Mouse (Mus musculus): Measurements from ENCODE around the gene Flt3. TPM values are rescaled to one million over a fixed set of nuclear protein-coding genes. Genes with fewer than 3 reads are reported as not detected.

Gene Flt3
- polyA plus RNA-seq, 2 experiments: 0.21 to 0.28 TPM

DNA sequence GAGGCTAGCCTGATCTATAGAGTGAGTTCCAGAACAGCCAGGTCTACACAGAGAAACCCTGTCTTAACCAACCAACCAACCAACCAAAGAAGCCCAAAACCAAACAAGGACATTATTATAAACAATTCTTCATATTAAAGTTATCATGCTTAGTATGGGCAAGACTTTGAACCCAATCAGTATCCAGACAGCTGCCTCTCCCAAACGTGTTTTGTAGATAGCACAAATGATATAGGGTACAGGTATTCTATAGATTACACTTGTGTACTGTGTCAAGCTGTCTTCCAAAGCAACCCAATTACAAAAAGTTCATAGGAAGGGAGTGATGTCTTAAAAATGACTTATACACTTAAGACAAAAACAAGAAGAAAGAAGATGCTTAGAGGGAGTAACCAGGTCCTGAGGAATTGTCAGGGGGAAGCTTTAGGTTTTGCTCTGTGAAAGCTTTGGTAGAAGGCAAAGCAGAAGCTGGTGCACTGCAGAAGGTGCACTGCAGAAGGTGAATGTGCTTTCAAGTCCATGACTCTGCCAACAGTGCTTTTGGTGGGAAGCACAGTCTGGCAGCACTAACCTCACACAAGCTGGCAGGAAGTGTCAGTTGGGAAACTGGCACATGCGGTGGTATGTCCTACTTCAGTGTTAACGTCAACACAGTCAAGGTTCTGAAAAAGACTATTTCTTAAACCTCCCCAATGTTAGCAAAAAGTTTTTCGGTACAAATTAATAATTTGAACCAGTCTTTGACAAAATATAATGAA, 25.9 kb upstream of the Flt3 start:
- Histone ChIP-seq H3K4me3 (replicated peaks; ENCODE audit: low read length) (no peak overlapping the region), H3K4me2 (replicated peaks; ENCODE audit: low read depth, low read length, severe bottlenecking) (no peak overlapping the region), H3K4me1 (ENCODE audit: control insufficient read depth, insufficient read depth, low read length) (0 out of 2 replicates have a peak, but pooled peaks cover 10% of the 10 kb centered on the region), H3K9ac (ENCODE audit: low read depth, low read length, severe bottlenecking) (no peak overlapping the region), H3K36me3 (ENCODE audit: control insufficient read depth, insufficient read depth, low read length) (no peaks in the 10 kb centered on the region), H3K9me3 (ENCODE audit: control insufficient read depth, low read length) (no peaks in the 10 kb centered on the region), H3K27ac (replicated peaks; ENCODE audit: low read depth, low read length) (no peak overlapping the region), H3K27me3 (ENCODE audit: control insufficient read depth, insufficient read depth, low read length) (no peaks in the 10 kb centered on the region)
- ATAC-seq (ENCODE audit: low FRiP score, low read depth) (no peak), DNase-seq (ENCODE audit: low spot score) (no peak)
- 79% methylated on average over 4 of the region's 4 CpGs for WGBS
- TF ChIP-seq POLR2A (IDR thresholded peaks at IDR 0.05; ENCODE audit: borderline replicate concordance, extremely low read depth, insufficient read depth, insufficient read length): no peak

DNA sequence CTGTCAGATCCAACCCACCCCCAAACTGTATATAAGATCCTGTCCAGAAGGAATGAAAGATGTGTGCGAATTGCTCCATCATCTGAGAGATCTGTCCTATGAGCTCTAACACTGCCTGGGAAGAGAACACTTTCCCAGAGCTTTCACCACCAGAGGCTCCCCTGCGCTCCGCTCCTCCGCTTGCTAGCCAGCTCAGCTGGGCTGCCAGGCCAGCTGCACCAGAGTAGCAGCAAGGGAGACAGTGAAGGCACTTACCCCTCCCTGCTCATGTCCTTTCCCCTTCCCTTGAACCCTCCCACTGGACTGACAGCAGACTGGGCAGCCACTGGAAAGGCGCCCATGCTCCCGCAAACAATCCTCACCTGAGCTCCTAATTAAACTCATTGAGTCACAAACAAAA, 23.3 kb upstream of the Flt3 start:
- TF ChIP-seq POLR2A (IDR thresholded peaks at IDR 0.05; ENCODE audit: borderline replicate concordance, extremely low read depth, insufficient read depth, insufficient read length): no peak
- H3K9ac ChIP-seq (ENCODE audit: low read depth, low read length, severe bottlenecking): no peak overlapping the region
- no peak overlapping the region for H3K27ac ChIP-seq (replicated peaks; ENCODE audit: low read depth, low read length)
- 0 out of 2 replicates have a peak, but pooled peaks cover 1% of the 10 kb centered on the region for H3K4me1 ChIP-seq (ENCODE audit: control insufficient read depth, insufficient read depth, low read length)
- ATAC-seq (ENCODE audit: low FRiP score, low read depth) (no peak), DNase-seq (ENCODE audit: low spot score) (no peak)
- H3K9me3 ChIP-seq (ENCODE audit: control insufficient read depth, low read length): no peaks in the 10 kb centered on the region
- H3K4me2 ChIP-seq (replicated peaks; ENCODE audit: low read depth, low read length, severe bottlenecking): no peak overlapping the region
- WGBS: 46% methylated on average over 6 of the region's 6 CpGs
- no peak overlapping the region for H3K4me3 ChIP-seq (replicated peaks; ENCODE audit: low read length)
- no peaks in the 10 kb centered on the region for H3K27me3 ChIP-seq (ENCODE audit: control insufficient read depth, insufficient read depth, low read length)
- H3K36me3 ChIP-seq (ENCODE audit: control insufficient read depth, insufficient read depth, low read length): no peaks in the 10 kb centered on the region

DNA sequence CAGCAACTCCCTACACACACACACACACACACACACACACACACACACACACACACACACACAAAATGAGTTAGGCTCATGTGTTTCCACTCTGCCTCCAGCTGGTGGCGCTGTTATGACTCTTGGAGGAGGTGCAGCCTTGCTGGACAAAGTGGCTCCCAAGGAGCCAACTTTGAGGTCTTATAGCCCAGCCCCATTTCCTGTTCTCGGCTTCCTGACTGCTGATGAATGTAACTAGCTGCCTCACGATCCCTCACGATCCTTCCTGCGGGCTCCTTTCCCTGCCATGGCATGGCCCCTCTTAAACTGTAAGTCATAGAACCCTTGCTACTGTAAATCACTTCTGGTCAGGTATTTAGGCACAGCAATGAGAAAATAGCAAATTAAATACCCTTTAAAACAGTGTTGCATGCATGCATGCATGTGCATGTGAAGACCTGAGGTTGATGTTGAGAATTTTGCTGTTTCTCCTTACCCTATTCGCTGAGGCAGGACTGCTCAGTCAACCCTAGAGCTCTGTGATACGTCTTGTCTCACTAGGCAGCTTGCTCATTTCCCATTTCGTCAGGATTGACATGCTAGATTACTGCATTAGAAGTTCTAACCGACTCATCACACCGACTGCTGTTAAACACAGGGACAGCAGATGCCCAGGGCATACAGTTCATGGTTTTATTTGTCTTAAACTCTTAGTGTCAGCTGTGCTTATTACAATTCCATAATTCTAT, 18.3 kb upstream of the Flt3 start:
- H3K36me3 ChIP-seq (ENCODE audit: control insufficient read depth, insufficient read depth, low read length): no peaks in the 10 kb centered on the region
- 37% methylated on average over 10 of the region's 10 CpGs for WGBS
- no peak overlapping the region for H3K27ac ChIP-seq (replicated peaks; ENCODE audit: low read depth, low read length)
- H3K4me2 ChIP-seq (replicated peaks; ENCODE audit: low read depth, low read length, severe bottlenecking): no peak overlapping the region
- no peak for TF ChIP-seq POLR2A (IDR thresholded peaks at IDR 0.05; ENCODE audit: borderline replicate concordance, extremely low read depth, insufficient read depth, insufficient read length)
- DNase-seq (ENCODE audit: low spot score) (no peak), ATAC-seq (ENCODE audit: low FRiP score, low read depth) (no peak)
- H3K9me3 ChIP-seq (ENCODE audit: control insufficient read depth, low read length): no peaks in the 10 kb centered on the region
- H3K27me3 ChIP-seq (ENCODE audit: control insufficient read depth, insufficient read depth, low read length): no peaks in the 10 kb centered on the region
- no peak overlapping the region for H3K4me3 ChIP-seq (replicated peaks; ENCODE audit: low read length)
- H3K9ac ChIP-seq (ENCODE audit: low read depth, low read length, severe bottlenecking): no peak overlapping the region
- H3K4me1 ChIP-seq (ENCODE audit: control insufficient read depth, insufficient read depth, low read length): no peaks in the 10 kb centered on the region

DNA sequence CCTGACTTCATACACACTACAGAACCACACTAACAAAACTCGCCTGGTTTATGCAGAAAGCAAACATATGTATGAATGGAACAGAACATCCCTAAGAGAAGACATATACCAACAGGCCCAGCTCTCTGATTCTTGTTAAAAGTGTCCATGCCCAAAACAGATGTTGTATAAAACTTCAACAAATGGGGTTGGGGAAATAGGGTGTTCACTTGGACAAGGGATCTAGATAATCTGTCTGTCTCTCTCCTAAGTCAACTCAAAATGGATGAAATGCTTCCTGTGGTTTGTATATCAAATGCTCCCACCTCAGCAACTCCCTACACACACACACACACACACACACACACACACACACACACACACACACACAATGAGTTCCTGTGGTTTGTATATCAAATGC, 17.7 kb upstream of the Flt3 start:
- Histone ChIP-seq H3K4me3 (replicated peaks; ENCODE audit: low read length) (no peak overlapping the region), H3K4me2 (replicated peaks; ENCODE audit: low read depth, low read length, severe bottlenecking) (no peak overlapping the region), H3K27ac (replicated peaks; ENCODE audit: low read depth, low read length) (no peak overlapping the region), H3K9me3 (ENCODE audit: control insufficient read depth, low read length) (no peaks in the 10 kb centered on the region), H3K36me3 (ENCODE audit: control insufficient read depth, insufficient read depth, low read length) (no peaks in the 10 kb centered on the region), H3K9ac (ENCODE audit: low read depth, low read length, severe bottlenecking) (no peak overlapping the region), H3K4me1 (ENCODE audit: control insufficient read depth, insufficient read depth, low read length) (no peaks in the 10 kb centered on the region), H3K27me3 (ENCODE audit: control insufficient read depth, insufficient read depth, low read length) (no peaks in the 10 kb centered on the region)
- ATAC-seq (ENCODE audit: low FRiP score, low read depth) (no peak), DNase-seq (ENCODE audit: low spot score) (no peak)
- 79% methylated on average over 1 of the region's 1 CpGs for WGBS
- no peak for TF ChIP-seq POLR2A (IDR thresholded peaks at IDR 0.05; ENCODE audit: borderline replicate concordance, extremely low read depth, insufficient read depth, insufficient read length)

DNA sequence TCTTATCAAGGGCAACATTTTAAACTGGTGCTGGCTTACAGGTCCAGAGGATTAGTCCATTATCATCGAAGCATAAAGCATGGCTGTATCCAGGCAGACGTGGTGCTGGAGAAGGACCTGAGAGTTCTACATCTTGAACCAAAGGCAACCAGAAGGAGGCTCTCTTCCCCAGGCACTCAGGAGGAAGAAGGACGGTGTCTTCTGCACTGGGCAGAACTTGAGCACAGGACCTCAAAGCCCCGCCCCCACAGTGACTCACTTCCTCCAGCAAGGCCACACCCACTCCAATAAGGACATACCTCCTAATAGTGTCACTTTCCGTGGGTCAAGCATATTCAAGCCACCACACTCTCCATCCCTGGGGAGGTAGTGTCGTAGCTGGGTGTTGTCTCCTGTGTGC, 10.3 kb upstream of the Flt3 start:
- no peak for DNase-seq (ENCODE audit: low spot score)
- no peak for ATAC-seq (ENCODE audit: low FRiP score, low read depth)
- WGBS: 81% methylated on average over 6 of the region's 6 CpGs
- no peaks in the 10 kb centered on the region for H3K9me3 ChIP-seq (ENCODE audit: control insufficient read depth, low read length)
- H3K27ac ChIP-seq (replicated peaks; ENCODE audit: low read depth, low read length): no peak overlapping the region
- TF ChIP-seq POLR2A (IDR thresholded peaks at IDR 0.05; ENCODE audit: borderline replicate concordance, extremely low read depth, insufficient read depth, insufficient read length): no peak
- no peak overlapping the region for H3K4me3 ChIP-seq (replicated peaks; ENCODE audit: low read length)
- H3K4me1 ChIP-seq (ENCODE audit: control insufficient read depth, insufficient read depth, low read length): no peaks in the 10 kb centered on the region
- H3K9ac ChIP-seq (ENCODE audit: low read depth, low read length, severe bottlenecking): no peak overlapping the region
- no peaks in the 10 kb centered on the region for H3K36me3 ChIP-seq (ENCODE audit: control insufficient read depth, insufficient read depth, low read length)
- H3K4me2 ChIP-seq (replicated peaks; ENCODE audit: low read depth, low read length, severe bottlenecking): no peak overlapping the region
- H3K27me3 ChIP-seq (ENCODE audit: control insufficient read depth, insufficient read depth, low read length): no peaks in the 10 kb centered on the region

Data from limb, embryonic 14.5 days (tissue).